Mouse (Mus musculus) right cerebral cortex, postnatal 4 days (tissue): ENCODE data around the gene Crebzf.
A peak's percentile ranks its signal among the peaks of the same experiment; 100 is the strongest.

Source experiments
- DNase-seq: peaks from one replicate; pipeline ENCODE4 v3.0.0-alpha.2; 2022

The Crebzf gene

DNA sequence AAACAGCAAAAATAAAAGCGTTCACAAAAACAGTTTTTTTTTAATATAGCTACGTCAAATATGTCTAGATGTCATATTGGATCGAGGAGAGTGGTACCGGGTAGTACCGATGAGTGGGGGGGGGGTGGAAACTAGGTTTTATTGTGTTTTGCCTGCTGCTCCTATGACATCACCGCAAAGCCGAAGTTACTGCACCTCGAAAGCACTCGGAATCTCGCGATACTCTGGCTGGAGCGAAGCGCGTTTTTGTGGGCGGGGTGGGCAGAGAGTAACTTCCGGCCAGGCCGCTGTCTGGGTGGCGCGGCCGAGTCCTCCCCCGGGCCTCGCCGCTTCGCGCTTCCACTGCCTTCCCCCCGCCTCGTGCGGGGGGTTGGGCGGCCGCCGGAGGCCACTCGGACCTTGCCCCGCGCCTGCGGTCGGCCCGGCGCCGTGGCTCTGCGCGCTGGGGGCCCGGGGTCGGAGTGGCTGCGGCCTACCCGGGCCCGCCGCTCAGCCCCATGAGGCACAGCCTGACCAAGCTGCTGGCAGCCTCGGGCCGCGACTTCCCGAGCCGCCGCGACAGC, at the start of gene Crebzf:
Gene Crebzf (plus strand): TSS at position 212 of the 563 bp plus-strand sequence.
- peak; percentile 88 for DNase-seq

DNA sequence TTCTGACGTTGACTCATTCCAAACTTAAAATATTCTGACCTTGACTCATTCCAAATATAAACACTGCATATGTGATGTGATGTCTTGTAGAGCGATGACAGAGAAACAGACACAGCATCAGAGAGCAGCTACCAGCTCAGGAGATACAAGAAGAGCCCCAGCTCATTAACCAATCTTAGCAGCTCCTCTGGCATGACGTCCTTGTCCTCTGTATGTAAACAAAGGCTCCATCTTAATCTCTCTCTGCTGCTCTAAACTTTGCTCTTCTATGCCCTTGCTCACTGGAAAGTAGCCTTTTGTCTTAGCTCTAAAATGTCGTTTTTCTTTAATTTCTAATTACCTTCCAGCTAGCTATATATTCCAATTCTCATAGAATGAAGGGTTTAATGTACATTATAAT, 47.5 kb upstream of the Crebzf start:
- DNase-seq, result no peak

DNA sequence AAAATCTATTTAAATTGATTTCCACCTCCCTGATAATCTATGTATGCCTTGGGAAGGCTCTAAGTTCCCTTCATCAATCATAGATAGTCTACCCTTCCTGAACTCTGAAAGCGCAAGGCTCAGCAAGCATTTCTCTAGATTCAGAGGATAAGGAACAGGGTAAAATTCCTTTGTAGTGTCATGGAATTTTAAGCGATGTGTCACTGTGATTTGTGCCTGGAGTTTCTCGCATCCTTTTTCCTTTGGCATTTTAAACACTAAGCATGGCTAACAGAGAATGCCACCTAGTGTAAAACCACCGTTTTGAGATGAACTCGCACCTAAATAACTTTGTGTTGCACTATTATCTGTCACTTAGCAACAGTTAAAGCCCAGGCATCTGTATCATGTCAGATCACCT, 46.6 kb upstream of the Crebzf start:
- no peak for DNase-seq

DNA sequence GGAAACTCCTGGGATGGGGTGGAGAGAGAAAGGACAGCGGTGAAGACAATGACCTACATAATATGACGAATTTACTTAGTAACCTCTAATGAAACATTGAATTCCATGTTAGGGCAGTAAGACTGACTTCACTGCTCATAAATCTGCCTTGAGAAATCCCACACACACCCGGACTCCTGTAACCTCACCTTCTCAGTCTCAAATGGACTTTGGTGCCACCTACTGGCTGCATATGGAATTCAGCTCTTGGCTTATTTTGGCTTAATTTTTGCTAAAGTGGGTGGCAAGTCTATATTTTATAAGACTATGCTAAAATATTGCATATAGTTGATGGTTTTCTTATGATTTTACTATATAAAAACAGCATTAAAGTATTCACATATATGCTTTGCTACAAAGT, 32.6 kb upstream of the Crebzf start:
- DNase-seq, result peak; percentile 78

DNA sequence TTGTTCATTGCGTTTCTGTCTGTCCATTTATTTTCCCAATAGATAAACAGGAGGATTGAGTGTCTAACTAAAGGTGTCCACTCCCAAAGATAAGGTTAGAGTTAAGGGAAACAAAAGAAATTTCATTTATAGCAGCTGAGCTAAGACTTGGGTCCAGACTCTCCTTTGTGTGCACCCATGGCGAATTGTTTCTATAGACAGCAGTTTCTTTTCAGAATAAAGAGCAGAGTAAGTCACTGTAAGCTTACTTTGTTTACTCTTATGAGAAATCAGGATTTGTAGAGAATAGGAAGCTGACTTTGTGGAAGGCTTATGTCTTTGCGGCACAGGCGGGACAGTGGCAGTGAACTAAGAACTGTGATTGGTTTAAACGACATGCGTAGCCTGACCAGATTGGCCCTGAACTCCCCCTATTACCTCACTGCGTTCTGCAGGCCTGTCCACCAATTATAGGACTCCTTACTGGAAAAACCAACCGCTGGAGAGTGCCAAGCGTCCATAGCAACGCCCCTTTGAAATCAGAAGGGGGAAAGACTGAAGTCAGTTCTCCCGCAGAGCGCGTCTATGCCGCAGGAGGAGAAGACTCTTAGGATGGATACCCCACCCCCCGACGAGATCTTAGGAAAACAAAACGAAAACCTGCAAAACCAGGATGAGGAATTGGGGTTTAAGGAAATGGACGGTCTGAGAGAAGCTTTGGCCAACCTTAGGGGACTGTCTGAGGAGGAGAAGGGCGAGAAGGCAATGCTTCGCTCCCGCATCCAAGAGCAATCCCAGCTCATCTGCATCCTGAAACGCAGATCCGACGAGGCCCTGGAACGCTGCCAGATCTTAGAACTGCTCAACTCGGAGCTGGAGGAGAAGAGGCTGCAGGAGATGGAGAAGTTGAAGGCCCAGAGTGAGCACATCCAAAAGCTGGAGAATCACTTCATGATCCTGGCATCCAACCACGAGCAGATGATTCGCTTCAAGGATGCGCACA, 16.2 kb upstream of the Crebzf start, which contains the start of gene Ccdc89:
Gene Ccdc89 (plus strand): TSS at position 558 of the 982 bp plus-strand sequence.
- DNase-seq, result peak; percentile 72

DNA sequence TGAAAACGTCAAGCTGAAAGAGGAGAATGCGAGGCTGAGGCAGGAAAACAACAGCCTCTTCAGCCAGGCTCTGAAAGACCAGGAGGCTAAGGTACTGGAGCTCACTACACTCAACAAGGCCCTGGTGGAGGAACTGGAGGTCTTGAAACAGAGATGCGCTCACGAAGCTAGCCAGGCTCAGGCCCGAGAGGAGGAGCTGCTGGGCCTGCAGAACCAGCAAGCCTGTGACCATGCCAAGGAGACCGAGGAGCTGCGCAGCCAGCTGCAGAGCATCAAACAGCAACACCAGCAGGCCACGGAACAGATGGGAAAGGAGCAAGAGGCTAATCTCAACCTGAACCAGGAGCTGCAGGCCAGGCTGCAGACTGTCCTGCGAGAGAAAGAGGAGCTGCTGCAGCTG, 15.5 kb upstream of the Crebzf start:
- DNase-seq, result no peak

DNA sequence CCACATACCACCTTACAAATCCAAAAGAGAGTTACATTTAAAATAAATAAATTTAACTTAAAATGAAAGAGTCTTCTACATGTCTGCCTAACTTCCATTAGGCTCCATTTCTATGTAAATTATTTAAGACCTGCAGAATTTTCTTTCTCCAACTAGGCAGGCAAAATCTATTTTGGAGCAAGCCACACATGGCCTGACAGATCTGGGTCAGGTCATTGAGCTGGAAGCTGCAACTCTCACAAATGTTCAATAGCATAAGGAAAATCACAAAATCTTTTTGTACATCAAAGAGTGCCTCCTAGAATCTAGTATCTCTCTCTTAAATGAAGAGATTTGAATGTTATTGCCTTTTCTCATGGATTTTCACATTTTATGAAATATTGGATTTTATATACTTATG, 10.3 kb upstream of the Crebzf start:
- no peak for DNase-seq

DNA sequence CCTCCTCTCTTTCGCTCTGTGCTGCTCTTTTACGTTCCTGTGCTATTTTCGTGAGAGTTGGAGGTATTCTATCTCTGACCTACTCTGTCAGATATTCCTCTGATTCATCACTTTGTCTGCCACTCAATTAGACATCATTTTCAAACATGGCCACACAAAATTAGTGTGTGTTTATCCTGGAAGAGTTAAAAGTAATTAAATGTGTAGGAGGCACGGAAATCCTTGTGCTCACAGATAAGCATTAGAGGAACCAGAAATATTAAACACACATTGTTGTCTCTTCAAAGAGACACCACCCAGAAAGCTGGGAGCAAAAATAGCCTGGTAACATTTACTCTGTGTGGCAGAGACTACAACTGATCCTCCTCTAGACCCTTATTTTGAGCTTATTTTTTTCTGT, 2.5 kb upstream of the Crebzf start:
- DNase-seq, result no peak

DNA sequence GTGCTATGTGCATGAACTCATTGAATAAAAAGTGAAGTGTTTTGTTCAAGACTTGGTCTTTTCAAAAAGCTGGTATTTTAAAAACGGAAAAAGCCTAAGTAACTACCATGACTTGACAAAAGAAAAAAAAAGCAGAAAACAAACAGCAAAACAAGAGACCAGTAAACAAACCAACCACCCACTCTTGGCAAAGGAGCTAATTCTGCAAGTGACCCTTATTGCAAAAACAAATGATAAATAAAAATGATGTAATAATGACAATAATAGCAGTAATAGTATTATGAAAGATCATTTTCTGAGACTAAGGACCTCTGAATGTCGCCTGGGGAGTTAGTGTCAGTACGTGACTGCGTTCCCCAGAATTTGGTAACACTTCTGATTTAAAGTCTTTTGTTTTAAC, 459 bp upstream of the Crebzf start:
- DNase-seq, result no peak

DNA sequence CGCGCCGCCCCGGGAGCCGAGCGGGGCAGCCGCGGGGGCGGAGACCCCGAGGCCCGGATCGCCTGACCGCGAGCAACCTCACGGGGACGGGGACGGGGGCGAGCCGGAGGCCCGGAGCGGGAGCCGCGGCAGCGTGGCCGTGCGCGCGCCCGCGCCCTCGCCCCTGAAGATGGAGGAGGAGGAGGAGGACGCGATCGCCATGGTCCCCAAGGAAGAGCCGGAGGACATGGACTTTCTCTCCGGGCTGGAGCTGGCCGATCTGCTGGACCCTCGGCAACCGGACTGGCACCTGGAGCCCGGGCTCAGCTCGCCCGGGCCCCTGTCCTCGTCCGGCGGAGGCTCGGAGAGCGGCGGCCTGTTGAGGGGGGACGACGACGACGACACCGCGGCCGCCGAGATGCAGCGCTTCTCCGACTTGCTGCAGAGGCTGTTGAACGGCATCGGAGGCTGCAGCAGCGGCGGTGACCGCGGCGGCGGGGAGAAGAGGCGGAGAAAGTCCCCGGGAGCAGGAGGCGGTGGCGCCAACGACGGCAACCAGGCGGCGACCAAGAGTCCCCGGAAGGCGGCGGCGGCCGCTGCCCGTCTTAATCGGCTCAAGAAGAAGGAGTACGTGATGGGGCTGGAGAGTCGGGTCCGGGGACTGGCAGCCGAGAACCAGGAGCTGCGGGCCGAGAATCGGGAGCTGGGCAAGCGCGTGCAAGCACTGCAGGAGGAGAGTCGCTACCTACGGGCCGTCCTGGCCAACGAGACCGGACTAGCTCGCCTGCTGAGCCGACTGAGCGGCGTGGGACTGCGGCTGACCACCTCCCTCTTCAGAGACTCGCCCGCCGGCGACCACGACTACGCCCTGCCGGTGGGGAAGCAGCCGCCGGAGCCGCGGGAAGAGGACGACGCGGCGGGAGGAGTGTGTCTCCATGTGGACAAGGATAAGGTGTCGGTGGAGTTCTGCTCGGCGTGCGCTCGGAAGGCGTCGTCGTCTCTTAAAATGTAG, 867 bp downstream of the Crebzf start:
- DNase-seq, result peak; percentile 71

DNA sequence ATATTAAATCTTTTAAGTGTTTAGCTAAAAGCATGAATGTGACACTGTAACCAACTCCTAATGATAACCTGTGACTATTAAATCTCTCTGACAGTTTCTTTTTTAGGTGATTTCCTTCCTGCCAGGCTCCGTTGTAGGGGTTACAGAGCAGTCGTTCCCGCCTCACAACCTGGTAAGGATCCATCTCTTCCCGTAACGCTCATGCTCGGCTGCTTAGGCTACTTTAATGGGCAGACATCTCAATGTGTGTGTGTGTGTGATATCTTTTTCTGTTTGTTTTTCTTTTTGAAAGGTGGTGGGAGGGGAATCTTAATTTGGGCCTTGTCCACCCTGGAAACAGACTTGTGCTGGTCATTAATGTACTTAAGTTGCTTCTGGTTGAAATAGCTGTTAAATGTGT, 1.7 kb downstream of the Crebzf start:
- no peak for DNase-seq

DNA sequence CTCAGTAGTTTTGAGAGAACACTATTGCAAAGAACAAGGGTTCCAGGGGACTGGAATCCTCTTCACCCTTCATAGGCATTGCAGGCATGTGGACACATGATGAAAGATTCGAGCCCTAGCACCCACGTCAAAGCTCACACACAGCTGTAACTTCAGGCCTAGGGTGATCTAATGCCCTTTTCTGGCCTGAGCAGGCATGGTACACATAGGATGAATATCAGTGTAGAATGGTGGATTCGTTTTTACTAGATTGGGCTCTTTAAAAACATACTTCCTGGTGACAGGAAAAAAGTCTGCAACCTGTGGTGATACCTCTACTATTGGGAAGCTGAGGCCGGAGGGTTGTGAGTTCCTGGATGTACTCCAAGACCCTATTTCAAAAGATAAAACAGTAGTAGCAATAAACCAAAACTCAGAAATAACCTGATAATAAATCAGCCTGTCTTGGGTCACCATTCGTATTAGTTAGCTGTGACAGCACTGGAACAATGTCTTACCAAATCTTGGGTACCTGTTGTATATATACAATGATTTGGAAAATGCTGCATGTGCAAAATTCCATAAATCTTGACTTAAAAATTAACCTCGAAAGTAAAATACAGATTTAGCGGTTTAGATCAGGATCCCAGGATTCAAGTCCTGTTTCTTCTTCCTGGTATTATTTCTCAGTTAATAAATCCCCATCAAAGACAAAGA, 13.8 kb downstream of the Crebzf start:
- no peak for DNase-seq

DNA sequence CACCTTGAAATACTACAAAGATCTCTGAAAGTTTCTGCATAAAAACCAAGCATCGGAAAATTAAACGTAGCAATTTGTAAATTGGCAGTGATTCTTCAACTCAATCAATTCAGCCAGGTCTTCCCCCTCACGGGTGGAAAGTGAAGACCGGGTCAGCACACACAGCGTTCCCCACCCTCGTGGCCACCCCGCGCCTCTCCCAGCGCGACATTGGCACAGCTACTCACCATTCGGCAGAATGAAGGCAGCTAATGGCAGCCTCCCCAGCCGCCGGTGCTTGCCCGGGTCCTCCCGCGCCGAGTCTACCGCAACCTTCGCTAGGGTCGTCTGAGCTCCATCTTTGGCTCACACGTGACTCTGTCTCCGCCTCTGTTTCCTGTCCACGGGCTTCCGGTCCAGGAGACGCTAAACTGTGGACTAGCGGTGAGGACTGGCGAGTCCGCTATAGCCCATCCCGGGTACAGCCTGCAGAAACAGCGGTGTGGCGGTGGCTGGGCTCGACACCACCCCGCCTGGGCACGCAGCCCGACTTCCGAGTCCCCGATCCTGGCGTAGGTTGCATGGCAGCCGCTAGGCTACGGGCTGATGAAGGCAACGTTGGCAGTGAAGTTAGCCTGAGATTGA, 14.4 kb downstream of the Crebzf start, which contains the start of gene Tmem126a:
Gene Tmem126a (minus strand): TSS at position 385 of the 624 bp plus-strand sequence.
- peak; percentile 80 for DNase-seq

DNA sequence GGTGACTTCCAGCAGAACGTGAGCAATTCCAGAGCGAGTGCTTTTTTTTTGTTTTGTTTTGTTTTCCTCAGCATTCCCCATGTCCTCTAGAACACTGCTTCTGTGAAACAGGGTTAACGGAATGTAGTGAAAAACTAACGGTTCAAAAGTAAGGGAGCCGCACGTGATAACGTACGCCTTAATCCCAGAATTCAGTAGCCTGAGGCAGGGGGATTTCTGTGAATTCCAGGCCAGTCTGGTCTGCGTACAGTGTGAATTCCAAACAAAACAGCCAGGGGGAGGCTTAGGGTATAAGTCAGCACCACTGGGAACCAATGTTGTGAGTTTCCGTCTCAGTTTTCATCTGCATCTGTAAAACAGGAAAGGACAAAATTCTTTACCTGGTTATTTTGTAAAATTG, 15.0 kb downstream of the Crebzf start:
- no peak for DNase-seq

DNA sequence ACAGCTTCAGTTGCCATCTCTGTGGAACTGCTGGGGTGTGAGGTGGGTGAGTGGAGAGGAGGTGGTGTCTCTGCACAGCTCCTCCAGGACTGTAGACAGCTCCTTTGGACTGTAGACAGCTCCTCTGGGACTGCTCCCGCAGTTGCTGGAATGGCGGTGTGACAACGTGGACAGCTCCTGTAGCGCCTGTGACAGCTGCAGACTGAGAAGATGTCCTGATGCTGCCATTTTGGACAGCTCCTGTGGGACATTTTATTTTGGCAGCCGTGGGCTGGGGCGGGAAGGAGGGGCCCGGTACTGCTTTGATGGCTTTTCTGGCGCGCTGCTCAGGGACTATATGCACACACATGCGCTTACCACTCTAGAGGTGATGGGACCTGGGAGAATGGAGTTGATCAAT, 17.8 kb downstream of the Crebzf start:
- DNase-seq, result no peak

DNA sequence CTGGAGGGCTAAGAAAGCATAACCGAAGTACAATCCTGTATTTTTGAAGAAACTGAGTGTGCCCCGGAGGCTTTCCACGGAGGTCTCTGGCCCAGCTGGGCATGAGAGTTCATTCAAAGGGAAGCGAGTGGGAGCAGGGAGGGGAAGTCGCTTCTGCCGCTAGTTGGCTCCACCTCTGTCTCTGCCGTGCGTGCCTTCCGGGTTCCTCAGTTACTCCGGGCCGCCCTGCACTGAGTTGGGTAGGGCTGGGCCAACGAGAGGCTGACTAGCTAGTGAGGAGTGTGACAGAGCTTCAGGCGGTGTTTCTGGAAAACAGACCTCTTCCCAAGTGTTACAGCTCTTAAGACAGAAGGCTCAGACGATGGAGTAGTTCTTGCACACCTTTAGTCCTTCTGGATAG, 18.4 kb downstream of the Crebzf start:
- no peak for DNase-seq

DNA sequence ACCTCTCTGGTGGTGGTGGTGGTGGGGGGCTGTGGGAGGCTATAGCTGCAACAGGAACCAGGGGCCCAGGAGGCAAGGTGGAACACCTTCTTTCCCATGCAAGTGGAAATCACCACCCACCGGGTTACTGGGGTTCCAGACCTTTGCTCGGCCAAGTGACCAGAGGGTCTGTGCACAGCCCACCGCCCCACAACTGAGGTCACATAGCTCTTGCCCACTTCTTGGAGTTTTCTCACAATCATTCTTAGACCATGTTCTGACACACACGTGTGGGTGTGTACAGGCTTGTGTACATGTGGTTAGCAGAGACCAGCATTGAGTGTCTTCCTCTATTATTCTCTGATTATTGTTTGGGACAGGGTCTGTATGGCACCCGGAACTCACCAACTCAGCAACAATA, 18.9 kb downstream of the Crebzf start:
- DNase-seq, result no peak

DNA sequence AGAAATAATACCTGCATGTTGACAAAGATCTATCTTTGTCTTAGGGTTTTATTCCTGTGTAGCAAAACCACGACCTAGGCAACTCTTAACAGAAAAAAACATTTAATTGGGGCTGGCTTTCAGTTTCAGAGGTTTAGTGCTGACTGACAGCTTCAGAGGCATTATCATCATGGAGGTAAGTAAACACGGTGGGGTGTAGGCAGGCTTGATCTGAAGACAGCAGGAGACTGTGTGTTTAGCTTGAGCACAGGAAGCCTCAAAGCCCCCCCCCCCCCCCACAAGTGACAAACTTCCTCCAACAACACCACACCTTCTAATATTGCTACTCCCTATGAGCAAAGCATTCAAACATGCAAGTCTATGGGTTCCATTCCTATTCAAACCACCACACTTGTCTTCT, 31.0 kb downstream of the Crebzf start:
- DNase-seq, result no peak

DNA sequence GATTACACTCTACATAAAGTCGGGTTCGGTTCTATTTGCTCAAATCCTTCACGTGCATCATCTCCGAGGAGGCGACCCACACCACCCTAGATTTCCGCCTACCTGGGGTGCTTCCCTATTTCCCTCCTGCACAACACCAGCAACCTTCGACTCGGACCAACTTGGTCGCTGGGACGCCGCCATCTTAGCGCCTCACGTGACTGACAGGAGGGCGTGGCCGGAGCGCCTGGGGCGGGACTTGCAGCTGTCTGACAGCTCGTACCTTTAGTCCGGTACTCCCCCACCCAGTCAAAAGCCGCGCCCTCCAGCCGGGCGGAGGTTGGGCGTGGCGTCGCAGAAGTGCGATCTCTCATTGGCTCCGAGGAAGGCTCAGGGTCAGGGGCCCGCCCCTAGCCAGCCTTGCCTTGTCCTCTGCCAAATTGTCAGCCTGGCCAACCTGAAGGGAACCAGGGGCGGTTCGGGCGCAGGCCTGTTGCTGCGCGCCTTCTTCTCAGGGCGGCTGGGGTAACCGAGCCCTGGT, 33.3 kb downstream of the Crebzf start, which contains the start of gene Tmem126b:
Gene Tmem126b (minus strand): TSS at position 209 of the 520 bp plus-strand sequence.
- DNase-seq, result peak; percentile 94

DNA sequence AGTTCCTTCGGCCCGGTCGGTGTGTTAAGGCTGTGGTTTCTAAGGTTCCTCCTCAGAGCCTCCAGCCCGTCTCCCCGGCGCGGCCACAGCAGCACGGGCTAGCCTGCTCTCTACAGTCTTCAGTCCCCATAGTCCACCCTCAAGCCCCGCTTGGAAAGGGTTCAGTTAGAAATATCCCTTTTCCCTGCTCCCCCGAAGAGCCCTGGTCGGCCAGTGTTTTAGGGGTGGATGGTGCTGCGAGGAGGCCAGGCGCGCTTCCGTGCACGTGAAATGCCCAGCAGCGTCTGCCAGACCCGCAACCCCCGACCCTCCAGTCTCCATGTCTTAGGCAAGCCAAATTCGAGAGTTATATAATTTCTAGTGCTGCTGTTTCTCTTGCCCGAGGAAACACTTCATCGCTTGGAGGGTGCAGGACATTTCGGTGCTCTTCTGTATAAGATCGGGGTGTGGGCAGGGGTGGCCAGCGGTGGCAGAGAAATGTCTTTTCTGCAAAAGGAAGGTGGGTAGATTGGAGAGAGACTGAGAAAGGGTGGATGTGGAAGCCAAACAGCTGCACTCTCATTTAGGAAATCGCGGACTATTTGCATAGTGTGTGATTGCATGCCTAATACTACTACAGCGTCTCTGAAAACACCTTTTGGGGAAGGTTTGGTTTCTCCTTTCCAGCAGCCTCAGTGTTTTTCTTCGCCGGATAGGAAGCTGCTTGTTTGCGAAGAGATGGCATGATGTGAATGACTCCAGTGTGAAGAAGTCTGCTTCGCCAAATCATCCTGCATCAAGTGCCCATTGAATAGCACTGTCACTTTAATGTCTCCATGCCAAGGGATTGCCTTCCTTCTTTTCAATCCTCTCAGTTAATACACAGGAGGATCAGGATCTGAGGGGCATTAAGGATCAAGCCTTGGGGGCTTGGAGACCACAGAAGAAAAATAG, 34.0 kb downstream of the Crebzf start, which contains the start of gene Dlg2:
Gene Dlg2 (plus strand): TSS at position 360 of the 933 bp plus-strand sequence.
- DNase-seq, result no peak
